Mouse (Mus musculus) brain, embryonic 14.5 days (tissue): ENCODE data around the gene Kat7.

Experiments used
- CTCF ChIP-seq: fragments of 200-500 bp; IDR thresholded peaks from 2 replicates; pipeline ENCODE4 v1.5.1; 2012; ENCODE audit warnings: inconsistent platforms, mild to moderate bottlenecking, moderate library complexity, borderline replicate concordance; ENCODE audit not compliant: insufficient read depth, insufficient read length; ENCODE audit errors: extremely low read depth
- POLR2A ChIP-seq: fragments of 200-500 bp; IDR thresholded peaks from 2 replicates; pipeline ENCODE4 v1.6.1; 2012; ENCODE audit warnings: mild to moderate bottlenecking, inconsistent platforms, borderline replicate concordance; ENCODE audit not compliant: poor library complexity, insufficient read depth, insufficient read length, severe bottlenecking; ENCODE audit errors: extremely low read depth

GRCm38 (mm10) chr11:95320010-95320409, 10.0 kb upstream of the Kat7 start:
- TF ChIP-seq POLR2A (no peak), CTCF (no peak)
